Mouse (Mus musculus) midbrain, embryonic 16.5 days (tissue): ENCODE measurements at regions not wholly inside any gene's neighbourhood (a gene's known extent, or its start where the extent isn't known, plus 50 kb on each side); places are given as distances from the start of the nearest gene placed in this dataset.

ENCODE experiments used
- ATAC-seq: fragments of 200-750 bp; cut with Nextera tagmentation; 2 replicates; pipeline ENCODE4 v1.8.0; 2017; ENCODE audit warnings: moderate TSS enrichment
- H3K27ac ChIP-seq: fragments of 300-500 bp; sonication (generic); 2 replicates; pipeline ENCODE4 v1.5.1; 2014; ENCODE audit warnings: mild to moderate bottlenecking, low read length, mixed read lengths
- H3K27me3 ChIP-seq: fragments of 300-500 bp; sonication (generic); 2 replicates; pipeline ENCODE4 v1.6.1; 2014; ENCODE audit warnings: low read depth, low read length, mixed read lengths; ENCODE audit not compliant: control insufficient read depth, insufficient read depth
- H3K36me3 ChIP-seq: fragments of 300-500 bp; sonication (generic); 2 replicates; pipeline ENCODE4 v1.6.1; 2014; ENCODE audit warnings: mild to moderate bottlenecking, low read length, moderate library complexity, mixed read lengths; ENCODE audit not compliant: control insufficient read depth, insufficient read depth
- H3K4me1 ChIP-seq: fragments of 300-500 bp; sonication (generic); 2 replicates; pipeline ENCODE4 v1.6.1; 2014; ENCODE audit warnings: mild to moderate bottlenecking, low read length, mixed read lengths; ENCODE audit not compliant: control insufficient read depth, insufficient read depth
- H3K4me2 ChIP-seq: fragments of 300-500 bp; sonication (generic); 2 replicates; pipeline ENCODE4 v1.6.1; 2014; ENCODE audit warnings: mild to moderate bottlenecking, low read length, mixed read lengths
- H3K4me3 ChIP-seq: fragments of 300-500 bp; sonication (generic); 2 replicates; pipeline ENCODE4 v1.5.1; 2014; ENCODE audit warnings: low read depth, mild to moderate bottlenecking, low read length, moderate library complexity, mixed read lengths
- H3K9ac ChIP-seq: fragments of 300-500 bp; sonication (generic); 2 replicates; pipeline ENCODE4 v1.6.1; 2014; ENCODE audit warnings: low read depth, low read length, mixed read lengths
- H3K9me3 ChIP-seq: fragments of 300-500 bp; sonication (generic); replicated peaks from 2 replicates; pipeline ENCODE4 v1.6.1; 2014; ENCODE audit warnings: mild to moderate bottlenecking, low read length, mixed read lengths; ENCODE audit not compliant: control insufficient read depth, poor library complexity, severe bottlenecking
- WGBS: fragments of 180-500 bp; shearing (Covaris S2); extraction: QIAGEN DNeasy Blood & Tissue Kit; methylation state at CpG from one replicate; pipeline ENCODE4 v1.1.7; 2014; 5-methylcytosine and 5-hydroxymethylcytosine counted together

DNA sequence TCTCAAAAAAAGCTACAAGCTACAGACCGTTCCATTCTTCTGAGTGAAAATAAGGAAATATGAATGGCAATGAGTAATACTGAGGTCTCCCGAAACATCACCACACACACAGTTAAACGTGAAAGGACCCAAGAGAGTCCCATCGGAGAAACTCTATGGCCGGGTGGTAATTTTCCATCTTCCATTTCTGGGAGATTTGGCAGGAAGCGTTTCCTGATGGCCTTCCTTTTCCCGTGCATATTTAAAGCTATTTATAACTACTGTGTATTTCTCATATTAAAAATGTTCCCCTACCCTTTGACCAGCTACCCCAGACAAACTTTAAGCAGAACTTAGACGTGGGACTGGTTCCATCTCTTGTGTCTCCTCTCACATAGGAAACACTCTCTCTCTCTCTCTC, 50.7 kb upstream of the Zdhhc17 start:
- Histone ChIP-seq H3K27ac (no peak overlapping the region), H3K4me1 (no peaks in the 10 kb centered on the region), H3K9me3 (no peaks in the 10 kb centered on the region), H3K36me3 (no peaks in the 10 kb centered on the region), H3K9ac (no peak overlapping the region), H3K4me2 (no peak overlapping the region), H3K4me3 (no peak overlapping the region), H3K27me3 (no peaks in the 10 kb centered on the region)
- 91% methylated on average over 8 of the region's 8 CpGs for WGBS
- no peak for ATAC-seq
